Mouse (Mus musculus): ENCODE measurements around the gene Utrn.

GRCm38 (mm10) chr10:12836048-12836816, 32.9 kb downstream of the Utrn start:
- TF ChIP-seq POLR2A (IDR thresholded peaks at IDR 0.05; ENCODE audit: low read depth, low read length) (no peak), TCF12 (IDR thresholded peaks at IDR 0.05; ENCODE audit: low read depth, low read length) (no peak), MAFK (IDR thresholded peaks at IDR 0.05; ENCODE audit: insufficient replicate concordance, low read length) (no peak), CTCF (conservative IDR thresholded peaks at IDR 0.05 in 1 of 2, IDR thresholded peaks at IDR 0.05 in 1 of 2; ENCODE audit: low read depth in 2 of 2, low read length in 2 of 2) (no peak), NELFE (IDR thresholded peaks at IDR 0.05; ENCODE audit: low read depth, low read length) (no peak), ZNF384 (IDR thresholded peaks at IDR 0.05; ENCODE audit: low read depth, low read length) (no peak), KAT2A (IDR thresholded peaks at IDR 0.05; ENCODE audit: insufficient replicate concordance, low read length) (no peak), EP300 (IDR thresholded peaks at IDR 0.05; ENCODE audit: low read length) (no peak)
